Mouse (Mus musculus) stomach, postnatal 0 days (tissue): ENCODE measurements at regions not wholly inside any gene's neighbourhood (a gene's known extent, or its start where the extent isn't known, plus 50 kb on each side); places are given as distances from the start of the nearest gene placed in this dataset.

Experiments used
- CTCF ChIP-seq: IDR thresholded peaks from 2 replicates; pipeline ENCODE4 v1.5.1; 2016; ENCODE audit warnings: antibody characterized with exemption, low read depth, mild to moderate bottlenecking, moderate library complexity
- EP300 ChIP-seq: optimal IDR thresholded peaks from 2 replicates; pipeline ENCODE3; 2016; ENCODE audit warnings: antibody characterized with exemption

DNA sequence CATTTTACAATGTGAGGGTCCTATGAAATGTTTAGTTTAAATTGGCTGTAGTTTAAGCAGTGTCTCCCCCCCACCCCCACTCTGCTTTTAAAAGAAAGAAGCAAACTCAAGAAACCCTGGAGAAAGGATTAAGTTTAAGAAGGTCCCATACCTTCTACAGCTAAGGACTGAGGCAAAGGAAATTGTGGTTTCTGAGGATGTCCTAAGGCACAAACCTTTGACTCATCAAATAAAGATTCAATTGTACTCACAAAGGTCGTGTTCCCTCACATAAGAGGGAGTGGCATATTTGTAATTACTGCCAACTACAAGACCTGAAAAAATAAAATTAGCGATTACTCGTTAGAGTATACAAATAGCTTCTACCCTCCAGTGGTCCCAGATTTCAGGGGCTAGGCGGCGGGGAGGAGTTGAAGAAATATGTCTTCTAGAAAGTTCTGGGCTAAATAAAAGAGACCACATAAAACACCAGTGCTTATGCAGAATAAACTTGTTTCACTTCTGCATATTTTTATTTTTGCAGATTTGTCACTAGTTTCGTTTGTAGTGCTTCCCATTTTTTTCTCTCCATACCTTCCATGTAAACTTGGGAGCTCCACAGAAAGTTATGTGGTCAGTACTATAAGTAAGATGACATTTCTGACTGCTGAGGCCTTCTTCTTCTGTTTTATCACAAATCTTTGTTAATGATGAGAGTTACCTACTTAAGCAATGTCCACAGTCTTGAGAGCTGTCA lies 127.0 kb downstream of the Csl start:
- no peak for TF ChIP-seq CTCF
- no peak for TF ChIP-seq EP300
